Mouse (Mus musculus): ENCODE results near the gene Kif26b. TPM values are rescaled to one million over a fixed set of nuclear protein-coding genes. Genes with fewer than 3 reads are reported as not detected.

Gene Kif26b
- polyA plus RNA-seq, 1 experiment from 2014 or later: 28.6 TPM

DNA sequence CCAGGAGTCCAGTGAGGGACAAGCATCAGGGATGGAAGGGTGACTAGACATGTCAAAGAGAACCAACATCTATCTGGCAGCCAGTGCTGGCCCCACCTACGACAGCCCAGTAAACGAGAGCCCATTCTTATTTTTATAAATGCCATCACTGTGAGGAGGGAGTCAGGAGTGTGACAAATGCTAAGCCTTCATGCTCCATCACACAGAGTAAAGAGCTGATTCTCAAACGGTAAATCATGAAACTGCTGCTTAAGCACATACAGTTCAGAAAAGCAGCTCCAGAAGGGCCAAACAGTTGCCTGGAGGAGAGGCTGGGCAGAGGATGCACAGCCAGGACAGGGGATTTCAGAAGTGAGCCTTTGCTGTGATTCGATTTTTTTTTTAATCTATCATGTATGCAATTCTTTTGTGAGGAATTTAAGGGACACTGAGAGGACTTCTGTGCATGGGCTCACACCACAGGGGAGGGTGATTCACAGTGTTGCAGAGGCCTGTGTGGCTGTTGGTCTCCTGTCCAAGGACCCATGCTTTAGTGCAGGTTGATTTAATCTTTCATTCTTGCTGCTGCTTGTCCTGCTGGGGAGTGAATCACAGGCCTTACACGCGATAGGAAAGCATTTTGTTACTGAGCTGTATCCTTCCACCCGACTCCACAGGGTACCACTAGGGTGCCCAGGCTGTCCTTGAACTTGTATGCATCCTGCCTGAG lies 16.4 kb upstream of the Kif26b start:
- Histone ChIP-seq H3K4me2 (no peak overlapping the region), H3K27me3 (no peaks in the 10 kb centered on the region), H3K9ac (no peak overlapping the region), H3K36me3 (no peaks in the 10 kb centered on the region), H3K9me3 (no peaks in the 10 kb centered on the region), H3K4me3 (no peak overlapping the region), H3K4me1 (peaks cover 6% of the 10 kb centered on the region), H3K27ac (no peak overlapping the region)
- 50% methylated on average over 7 of the region's 7 CpGs for whole genome bisulfite sequencing
- no peak for ATAC-seq (ENCODE audit: insufficient number of reproducible peaks, insufficient read depth, low FRiP score, low TSS enrichment, low read depth)

GRCm38 (mm10) chr1:178513954-178514353 lies 15.0 kb upstream of the Kif26b start:
- Histone ChIP-seq H3K4me3 (no peak overlapping the region), H3K9ac (no peak overlapping the region), H3K36me3 (no peaks in the 10 kb centered on the region), H3K9me3 (no peaks in the 10 kb centered on the region), H3K27ac (no peak overlapping the region), H3K27me3 (no peaks in the 10 kb centered on the region), H3K4me2 (no peak overlapping the region), H3K4me1 (peaks cover 10% of the 10 kb centered on the region)
- no peak for ATAC-seq (ENCODE audit: insufficient number of reproducible peaks, insufficient read depth, low FRiP score, low TSS enrichment, low read depth)
- 20% methylated on average over 5 of the region's 8 CpGs for WGBS

DNA sequence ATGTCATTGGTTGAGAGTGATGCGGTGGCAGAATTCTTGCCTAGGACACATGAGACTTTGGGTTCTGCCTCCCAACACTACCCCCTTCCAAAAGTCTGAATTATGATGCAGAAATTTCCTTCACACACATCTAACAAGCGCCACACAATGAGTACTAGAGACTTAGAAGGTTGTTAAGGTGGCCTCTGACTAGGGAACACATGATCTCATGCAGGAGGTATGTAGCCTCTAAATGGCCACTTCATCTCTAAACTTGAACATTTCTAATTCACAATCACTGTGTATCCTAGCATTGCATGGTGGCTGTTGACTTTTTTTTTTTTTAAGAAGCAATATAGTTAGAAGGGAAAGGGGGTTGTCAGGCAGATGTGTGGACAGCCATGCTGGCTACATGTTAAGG lies 13.1 kb upstream of the Kif26b start:
- no peaks in the 10 kb centered on the region for H3K27me3 ChIP-seq
- no peak overlapping the region for H3K4me3 ChIP-seq
- 84% methylated on average over 2 of the region's 2 CpGs for WGBS
- H3K9me3 ChIP-seq: no peaks in the 10 kb centered on the region
- no peaks in the 10 kb centered on the region for H3K36me3 ChIP-seq
- ATAC-seq (ENCODE audit: insufficient number of reproducible peaks, insufficient read depth, low FRiP score, low TSS enrichment, low read depth): no peak
- no peak overlapping the region for H3K4me2 ChIP-seq
- H3K27ac ChIP-seq: no peak overlapping the region
- no peak overlapping the region for H3K9ac ChIP-seq
- H3K4me1 ChIP-seq: peaks cover 10% of the 10 kb centered on the region

- Histone ChIP-seq H3K4me3 (no peak overlapping the region), H3K36me3 (no peaks in the 10 kb centered on the region), H3K4me1 (peaks cover 14% of the 10 kb centered on the region), H3K9me3 (no peaks in the 10 kb centered on the region), H3K9ac (no peak overlapping the region), H3K27me3 (no peaks in the 10 kb centered on the region), H3K4me2 (no peak overlapping the region), H3K27ac (no peak overlapping the region)
- 79% methylated on average over 5 of the region's 5 CpGs for WGBS
- ATAC-seq (ENCODE audit: insufficient number of reproducible peaks, insufficient read depth, low FRiP score, low TSS enrichment, low read depth): no peak
Measured at GRCm38 (mm10) chr1:178522389-178522788, 6.5 kb upstream of the Kif26b start.

DNA sequence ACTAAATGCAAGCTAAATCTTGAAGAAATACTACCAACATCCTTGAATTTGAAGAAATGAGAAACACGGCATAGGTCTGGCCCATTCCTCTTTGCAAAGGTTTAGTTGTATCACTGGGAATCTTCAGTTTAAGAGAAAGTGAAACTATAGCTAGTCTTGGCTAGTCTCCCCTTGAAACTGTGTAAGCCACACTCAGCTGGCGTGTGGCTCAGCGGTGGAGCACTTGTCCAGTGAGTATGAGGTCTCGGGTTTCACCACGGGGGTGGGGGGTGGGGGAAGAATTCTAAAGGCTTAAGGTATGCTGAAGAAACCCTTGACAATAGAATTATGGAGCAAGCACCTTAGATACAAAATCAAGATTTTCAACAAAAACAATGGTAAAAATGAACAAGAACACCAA lies 5.8 kb upstream of the Kif26b start:
- WGBS: 28% methylated on average over 5 of the region's 5 CpGs
- Histone ChIP-seq H3K9me3 (no peaks in the 10 kb centered on the region), H3K4me2 (no peak overlapping the region), H3K27me3 (no peaks in the 10 kb centered on the region), H3K36me3 (no peaks in the 10 kb centered on the region), H3K27ac (no peak overlapping the region; the same call in 1 of the 2 replicates), H3K4me1 (peaks cover 13% of the 10 kb centered on the region), H3K9ac (no peak overlapping the region), H3K4me3 (no peak overlapping the region)
- no peak for ATAC-seq (ENCODE audit: insufficient number of reproducible peaks, insufficient read depth, low FRiP score, low TSS enrichment, low read depth)

- H3K4me3 ChIP-seq: peak overlapping the region; percentile 87
- peak overlapping the region; percentile 98 for H3K4me2 ChIP-seq
- peak overlapping the region; percentile 92 for H3K9ac ChIP-seq
- no peaks in the 10 kb centered on the region for H3K27me3 ChIP-seq
- no peaks in the 10 kb centered on the region for H3K36me3 ChIP-seq
- H3K4me1 ChIP-seq: peaks cover 28% of the 10 kb centered on the region
- under 1% methylated on average over 21 of the region's 21 CpGs for WGBS
- ATAC-seq (ENCODE audit: insufficient number of reproducible peaks, insufficient read depth, low FRiP score, low TSS enrichment, low read depth): no peak
- peak overlapping the region; percentile 95 for H3K27ac ChIP-seq
- H3K9me3 ChIP-seq: no peaks in the 10 kb centered on the region
Measured at GRCm38 (mm10) chr1:178527185-178527546, 1.8 kb upstream of the Kif26b start.

DNA sequence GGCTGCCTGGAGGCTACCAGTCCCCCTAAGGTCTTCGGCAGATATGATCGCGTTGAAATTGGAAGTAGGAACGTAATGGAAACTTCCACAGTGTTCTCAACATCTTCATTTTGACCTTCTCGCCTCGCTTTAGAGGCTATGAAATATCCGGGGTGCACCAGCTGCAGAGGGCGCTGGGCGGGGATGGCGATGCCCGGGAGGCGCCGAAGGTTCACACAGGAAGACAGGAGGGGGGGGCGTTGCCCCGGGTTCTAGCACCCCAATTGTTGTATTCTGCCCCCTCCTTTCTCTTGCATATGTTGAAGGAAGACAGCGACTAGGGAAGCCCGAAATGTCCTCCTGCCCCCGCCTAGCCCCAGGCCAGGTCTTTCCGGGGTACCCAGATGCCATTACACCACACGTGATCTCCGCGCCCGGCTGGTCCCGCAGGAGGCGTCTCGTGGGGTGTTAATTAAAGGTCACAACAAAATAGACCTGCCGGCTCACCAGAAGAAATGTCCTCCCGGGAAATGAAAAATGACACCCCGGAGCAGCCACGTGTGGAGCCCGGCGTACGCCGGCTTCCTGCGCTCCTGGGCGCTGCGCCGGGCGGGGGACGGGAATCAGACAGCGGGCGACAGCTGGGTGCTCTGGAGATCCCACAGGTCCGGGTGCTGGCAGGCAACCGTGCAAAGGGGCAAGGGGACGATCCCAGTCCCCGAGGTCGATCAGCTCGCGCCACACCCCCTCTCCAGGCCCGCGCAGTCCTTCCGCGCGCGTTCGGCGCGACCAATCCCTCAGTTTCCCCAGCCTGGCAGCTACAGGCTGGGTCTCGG lies 1.2 kb upstream of the Kif26b start:
- no peaks in the 10 kb centered on the region for H3K27me3 ChIP-seq
- peaks cover 34% of the 10 kb centered on the region for H3K4me1 ChIP-seq

GRCm38 (mm10) chr1:178529512-178530300 lies 781 bp downstream of the Kif26b start:
- peak overlapping the region; percentile 92 for H3K9ac ChIP-seq
- H3K4me1 ChIP-seq: peaks cover 34% of the 10 kb centered on the region
- H3K4me2 ChIP-seq: peak overlapping the region; percentile 98
- under 1% methylated on average over 38 of the region's 38 CpGs for WGBS
- no peaks in the 10 kb centered on the region for H3K9me3 ChIP-seq
- no peaks in the 10 kb centered on the region for H3K27me3 ChIP-seq
- H3K27ac ChIP-seq: peak overlapping the region; percentile 95
- no peak; the same call in 1 of the 2 replicates for ATAC-seq (ENCODE audit: insufficient number of reproducible peaks, insufficient read depth, low FRiP score, low TSS enrichment, low read depth)
- H3K4me3 ChIP-seq: peak overlapping the region; percentile 87
- H3K36me3 ChIP-seq: peaks cover 13% of the 10 kb centered on the region

More for the DNA sequence above, 1.2 kb upstream of the Kif26b start:
- under 1% methylated on average over 59 of the region's 59 CpGs for WGBS
- 0 out of 2 replicates have a peak, but pooled peaks have one; percentile 7 for ATAC-seq (ENCODE audit: insufficient number of reproducible peaks, insufficient read depth, low FRiP score, low TSS enrichment, low read depth)
- H3K4me3 ChIP-seq: peak overlapping the region; percentile 87
- peak overlapping the region; percentile 98 for H3K4me2 ChIP-seq
- H3K27ac ChIP-seq: peak overlapping the region; percentile 95
- no peaks in the 10 kb centered on the region for H3K9me3 ChIP-seq
- no peaks in the 10 kb centered on the region for H3K36me3 ChIP-seq
- H3K9ac ChIP-seq: peak overlapping the region; percentile 92

DNA sequence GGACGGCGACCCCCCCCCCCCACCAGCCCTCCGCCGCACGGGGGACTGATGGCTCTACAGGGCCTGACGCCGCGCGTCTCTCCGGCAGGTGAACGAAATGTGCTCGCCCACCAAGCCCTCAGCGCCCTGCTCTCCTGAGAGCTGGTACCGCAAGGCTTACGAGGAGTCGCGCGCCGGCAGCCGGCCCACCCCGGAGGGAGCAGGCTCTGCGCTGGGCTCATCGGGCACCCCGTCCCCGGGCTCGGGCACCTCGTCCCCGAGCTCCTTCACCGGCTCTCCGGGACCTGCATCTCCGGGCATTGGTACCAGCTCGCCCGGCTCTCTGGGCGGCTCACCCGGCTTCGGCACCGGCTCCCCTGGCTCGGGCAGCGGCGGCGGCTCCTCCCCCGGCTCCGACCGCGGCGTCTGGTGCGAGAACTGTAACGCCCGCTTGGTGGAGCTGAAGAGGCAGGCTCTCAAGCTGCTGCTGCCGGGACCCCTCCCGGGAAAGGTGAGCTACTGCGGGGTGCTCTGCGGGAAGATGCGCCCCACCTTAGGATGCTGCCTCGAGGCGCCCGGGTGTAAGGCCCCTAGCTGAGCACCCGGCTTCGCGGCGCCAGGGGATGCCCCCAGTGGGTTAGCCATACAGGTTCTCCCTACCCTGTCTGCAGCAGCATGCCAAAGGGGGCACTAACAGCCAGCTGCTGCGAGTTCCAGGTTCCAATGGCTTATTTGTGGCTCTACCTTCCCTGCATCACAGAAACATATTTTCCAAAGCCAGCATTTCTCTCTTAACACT lies 1.6 kb downstream of the Kif26b start:
- Histone ChIP-seq H3K4me3 (peak overlapping the region; percentile 87), H3K4me2 (peak overlapping the region; percentile 98), H3K36me3 (peaks cover 21% of the 10 kb centered on the region), H3K4me1 (peaks cover 34% of the 10 kb centered on the region), H3K27ac (peak overlapping the region; percentile 95), H3K9ac (peak overlapping the region; percentile 92), H3K27me3 (no peaks in the 10 kb centered on the region), H3K9me3 (0 out of 2 replicates have a peak, but pooled peaks cover 3% of the 10 kb centered on the region)
- ATAC-seq (ENCODE audit: insufficient number of reproducible peaks, insufficient read depth, low FRiP score, low TSS enrichment, low read depth): peak; percentile 23
- WGBS: under 1% methylated on average over 51 of the region's 62 CpGs

GRCm38 (mm10) chr1:178540247-178540646 lies 11.3 kb downstream of the Kif26b start:
- 84% methylated on average over 10 of the region's 10 CpGs for WGBS
- H3K4me3 ChIP-seq: no peak overlapping the region
- 0 out of 2 replicates have a peak, but pooled peaks cover 5% of the 10 kb centered on the region for H3K9me3 ChIP-seq
- 0 out of 2 replicates have a peak, but pooled peaks cover 21% of the 10 kb centered on the region for H3K4me1 ChIP-seq
- no peak overlapping the region for H3K27ac ChIP-seq
- H3K9ac ChIP-seq: no peak overlapping the region
- ATAC-seq (ENCODE audit: insufficient number of reproducible peaks, insufficient read depth, low FRiP score, low TSS enrichment, low read depth): no peak
- no peak overlapping the region for H3K4me2 ChIP-seq
- peaks cover 62% of the 10 kb centered on the region for H3K36me3 ChIP-seq
- H3K27me3 ChIP-seq: no peaks in the 10 kb centered on the region

DNA sequence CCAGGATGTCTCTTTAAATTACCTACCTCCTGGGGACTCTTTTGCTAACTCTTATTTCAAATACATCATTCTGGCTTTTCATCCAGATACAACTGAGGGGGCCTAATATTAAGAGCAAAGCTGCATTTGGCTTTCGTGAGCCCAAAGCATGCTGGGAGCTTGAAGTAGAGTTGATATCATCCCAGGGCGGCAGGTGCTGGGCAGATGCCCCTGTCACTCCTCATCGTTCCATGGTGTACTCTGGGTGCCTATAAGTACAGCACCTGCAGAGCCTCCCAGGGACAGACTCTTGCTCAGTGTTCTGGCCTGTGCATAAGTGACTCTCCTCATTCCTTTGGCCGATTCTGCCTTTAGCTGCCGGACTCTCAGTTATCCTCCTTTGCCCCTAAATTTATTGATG lies 13.5 kb downstream of the Kif26b start:
- no peaks in the 10 kb centered on the region for H3K9me3 ChIP-seq
- H3K4me3 ChIP-seq: no peak overlapping the region
- 85% methylated on average over 5 of the region's 5 CpGs for WGBS
- H3K9ac ChIP-seq: no peak overlapping the region
- H3K4me2 ChIP-seq: no peak overlapping the region
- 0 out of 2 replicates have a peak, but pooled peaks cover 21% of the 10 kb centered on the region for H3K4me1 ChIP-seq
- H3K27me3 ChIP-seq: no peaks in the 10 kb centered on the region
- peaks cover 66% of the 10 kb centered on the region for H3K36me3 ChIP-seq
- no peak overlapping the region for H3K27ac ChIP-seq
- ATAC-seq (ENCODE audit: insufficient number of reproducible peaks, insufficient read depth, low FRiP score, low TSS enrichment, low read depth): no peak

Data from embryonic facial prominence, embryonic 13.5 days (tissue).